Mouse (Mus musculus) adrenal gland, adult 8-10 months (tissue): ENCODE results near the gene Strc. TPM values are rescaled to one million over a fixed set of nuclear protein-coding genes. Genes with fewer than 3 reads are reported as not detected.

Experiments
- DNase-seq: peaks from one replicate; pipeline ENCODE4 v3.0.0; 2022
- total RNA-seq, 4 experiments: library from RNA; stranded (reverse); gene quantifications; 2 replicates each; pipeline ENCODE4 v1.2.4; 2022

Strc gene
- total RNA-seq, 4 experiments from 2014 or later = 0.81 to 1.4 TPM; not detected in 2

- DNase-seq = peak; percentile 95
Observed at GRCm38 (mm10) chr2:121354820-121355592, 32.0 kb downstream of the Strc start, which contains the start of gene Ppip5k1. Gene Ppip5k1 (minus strand): TSS chr2:121355396.

- DNase-seq = no peak
Observed at GRCm38 (mm10) chr2:121354378-121354777, 32.6 kb downstream of the Strc start.

GRCm38 (mm10) chr2:121353156-121353555, 33.8 kb downstream of the Strc start:
- no peak for DNase-seq

- no peak for DNase-seq
Observed at GRCm38 (mm10) chr2:121339057-121339456, 47.9 kb downstream of the Strc start.

GRCm38 (mm10) chr2:121329492-121329891, 57.5 kb downstream of the Strc start:
- DNase-seq = no peak

GRCm38 (mm10) chr2:121323693-121324470, 63.1 kb downstream of the Strc start:
- DNase-seq = no peak

GRCm38 (mm10) chr2:121323041-121323440, 63.9 kb downstream of the Strc start:
- DNase-seq = no peak

- no peak for DNase-seq
Observed at GRCm38 (mm10) chr2:121316278-121316677, 70.7 kb downstream of the Strc start.

Other genes with a start within 250 kb of the Strc start
- gene Adal, start 246.7 kb downstream of the Strc start, total RNA-seq = 10 to 100 TPM; 20.0 to 26.3 (median 25.4) TPM
- 10 to 100 TPM in 3 of 4 experiments, 1 to 10 TPM in 1; 9.3 to 11.4 (median 11.2) TPM for gene Lcmt2, start 246.5 kb downstream of the Strc start, total RNA-seq
- 10 to 100 TPM; 43.8 to 53.2 (median 44.6) TPM for gene Tubgcp4, start 216.5 kb downstream of the Strc start, total RNA-seq
- gene Zscan29, start 216.0 kb downstream of the Strc start, total RNA-seq = 10 to 100 TPM; 16.8 to 19.6 (median 18.6) TPM
- 100 to 1,000 TPM in 1 of 4 experiments, 10 to 100 TPM in 3; 81.3 to 124 (median 91.5) TPM for gene Trp53bp1, start 115.8 kb downstream of the Strc start, total RNA-seq
- gene Map1a, start 97.6 kb downstream of the Strc start, total RNA-seq = 10 to 100 TPM; 10.4 to 17.5 (median 12.5) TPM
- 10 to 100 TPM; 46.6 to 69.1 (median 53.0) TPM for gene Ppip5k1, start 31.8 kb downstream of the Strc start, total RNA-seq
- 10 to 100 TPM in 3 of 4 experiments, 1 to 10 TPM in 1; 9.9 to 15.5 (median 12.2) TPM for gene Ckmt1, start 29.5 kb downstream of the Strc start, total RNA-seq
- 100 to 1,000 TPM; 426 to 490 (median 434) TPM for gene Pdia3, start 26.6 kb upstream of the Strc start, total RNA-seq
- gene Catsper2, start 26.6 kb upstream of the Strc start, total RNA-seq = 1 to 10 TPM; 2.2 to 4.1 (median 2.9) TPM
- gene Ell3, start 57.1 kb upstream of the Strc start, total RNA-seq = under 1 TPM in 3 of 4 experiments, not detected in 1; 0.24 to 0.74 (median 0.62) TPM
- gene Serf2, start 62.0 kb upstream of the Strc start, total RNA-seq = 100 to 1,000 TPM; 249 to 360 (median 257) TPM
- 10 to 100 TPM; 14.2 to 53.3 (median 35.7) TPM for gene Hypk, start 66.1 kb upstream of the Strc start, total RNA-seq
- under 1 TPM; 0.20 to 0.75 (median 0.28) TPM for gene Serinc4, start 69.6 kb upstream of the Strc start, total RNA-seq
- gene Mfap1b, start 86.9 kb upstream of the Strc start, total RNA-seq = 10 to 100 TPM; 38.2 to 44.8 (median 40.2) TPM
- 10 to 100 TPM; 31.3 to 37.9 (median 35.5) TPM for gene Mfap1a, start 119.5 kb upstream of the Strc start, total RNA-seq
- 1 to 10 TPM; 2.6 to 6.1 (median 4.4) TPM for gene Wdr76, start 119.6 kb upstream of the Strc start, total RNA-seq